Mouse (Mus musculus) T-helper 1 cell (primary cell): ENCODE results near the gene Eif2ak4.

Source experiments
- in situ Hi-C: fragments of 300-600 bp; cut with MboI, MseI; formaldehyde crosslinking; loops from one replicate; pipeline ENCODE4 v1.15.1; 2025; ENCODE audit warnings: high pct_unique_total_duplicates

Eif2ak4 gene

DNA sequence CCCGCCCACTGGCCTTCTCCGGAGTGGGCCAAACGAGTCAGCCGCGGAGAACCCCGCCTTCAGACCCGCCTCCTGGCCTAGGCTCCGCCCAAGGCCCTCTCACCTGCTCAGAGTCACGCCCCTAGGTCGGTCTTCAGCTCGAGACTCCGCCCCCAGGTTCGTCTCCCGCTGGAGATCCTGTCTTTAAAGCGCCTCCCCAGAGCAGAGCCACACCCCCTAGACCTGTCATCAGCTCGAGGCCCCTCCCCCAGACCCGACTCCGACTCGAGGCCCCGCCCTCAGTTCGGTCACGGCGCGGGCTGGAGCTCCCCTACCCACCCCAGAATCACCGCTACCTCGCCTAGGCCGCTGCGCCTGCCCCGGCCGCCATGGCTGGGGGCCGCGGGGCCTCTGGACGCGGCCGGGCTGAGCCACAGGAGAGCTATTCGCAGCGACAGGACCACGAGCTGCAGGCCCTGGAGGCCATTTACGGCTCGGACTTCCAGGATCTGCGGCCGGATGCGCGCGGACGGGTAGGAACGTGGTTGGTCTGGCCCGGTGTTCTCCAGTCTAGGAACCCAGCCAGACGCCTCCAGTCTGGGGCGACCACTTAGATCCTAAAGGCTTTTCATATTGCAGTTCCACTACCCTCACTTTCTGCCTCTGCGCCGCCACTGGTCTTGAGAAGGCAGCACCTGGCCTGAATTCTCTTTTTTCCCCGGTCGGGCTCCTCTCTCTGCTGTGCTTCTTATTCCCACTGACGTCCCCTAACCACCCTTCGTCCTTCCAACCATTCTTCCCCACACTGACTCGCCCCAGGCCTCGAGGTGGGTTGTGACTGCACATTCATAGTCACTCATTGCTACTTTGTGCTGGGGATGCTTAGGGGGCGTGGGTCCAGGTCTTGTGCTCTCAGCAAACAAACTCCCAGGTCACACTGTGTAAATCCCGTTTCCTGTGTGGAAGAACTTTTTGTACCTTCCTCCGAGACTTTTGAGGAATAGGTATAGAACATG, at the start of gene Eif2ak4:
Gene Eif2ak4, plus strand, starts transcription at position 278 of the 995 bp plus-strand sequence.
- in situ Hi-C loops: loop anchor here (25.0 kb wide), 1 partner anchor 1051 kb away; the partner anchor contains the start of gene Rasgrp1

DNA sequence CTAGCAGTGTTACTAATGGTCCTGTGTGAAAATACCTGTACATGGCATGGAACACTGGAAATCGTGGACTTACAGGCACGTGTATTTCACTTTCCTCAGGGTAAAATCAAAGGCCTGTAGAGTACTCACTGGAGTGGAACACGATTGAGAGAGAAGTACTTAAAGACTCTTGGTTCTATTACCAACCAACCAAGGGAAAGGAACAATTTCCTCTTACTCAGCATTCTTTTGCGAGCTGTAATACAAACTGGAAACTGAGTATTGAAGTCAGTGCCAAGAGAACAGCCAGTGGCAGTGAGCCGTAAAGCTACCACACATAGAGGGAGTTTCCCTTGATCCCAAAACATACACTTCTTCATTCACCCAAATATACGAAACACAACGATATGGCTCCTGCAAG, 47.1 kb upstream of the Eif2ak4 start:
- in situ Hi-C loops: no loop called here

DNA sequence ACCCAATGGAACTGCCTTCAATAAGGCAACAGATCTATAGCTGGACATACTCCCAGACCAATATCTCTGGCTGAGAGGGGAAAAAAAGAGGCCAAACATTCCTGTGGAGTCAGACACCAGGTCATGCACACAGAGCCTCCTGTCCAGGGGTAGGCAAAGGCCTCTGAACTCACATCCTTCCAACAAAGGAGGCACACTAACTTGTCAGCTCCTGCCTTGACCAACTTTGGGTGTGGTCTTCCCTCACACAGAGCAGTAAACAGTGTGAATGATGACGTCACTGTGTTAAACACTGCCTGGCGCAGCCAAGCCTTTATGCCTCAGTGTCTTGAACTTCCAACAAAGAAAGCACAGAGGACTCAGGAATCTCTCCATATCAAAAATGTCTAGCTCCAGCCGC, 44.5 kb upstream of the Eif2ak4 start:
- in situ Hi-C loops: no loop called here

DNA sequence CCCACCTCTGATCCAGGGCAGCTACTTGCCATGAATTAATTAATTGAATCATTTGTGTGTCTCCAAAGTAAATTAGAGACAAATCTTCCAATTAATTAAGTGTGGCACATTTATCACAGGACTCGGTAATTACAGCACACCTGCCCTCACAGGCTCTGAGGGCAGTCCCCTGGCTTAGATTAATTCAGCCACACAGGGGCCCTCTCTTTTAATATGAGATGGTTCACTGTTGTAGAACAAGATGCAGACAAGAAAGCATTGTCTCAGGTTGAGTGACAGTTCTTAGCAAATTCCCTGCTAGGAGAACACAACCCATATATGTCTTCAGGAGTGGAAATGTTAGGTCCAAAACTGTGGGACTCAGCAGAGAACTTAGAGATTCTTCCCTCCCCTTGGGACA, 42.9 kb upstream of the Eif2ak4 start:
- in situ Hi-C loops: no loop called here

- in situ Hi-C loops: no loop called here
Observed at GRCm38 (mm10) chr2:118353498-118353897, 34.9 kb upstream of the Eif2ak4 start.

- in situ Hi-C loops: no loop called here
Observed at GRCm38 (mm10) chr2:118353916-118354403, 34.5 kb upstream of the Eif2ak4 start.

DNA sequence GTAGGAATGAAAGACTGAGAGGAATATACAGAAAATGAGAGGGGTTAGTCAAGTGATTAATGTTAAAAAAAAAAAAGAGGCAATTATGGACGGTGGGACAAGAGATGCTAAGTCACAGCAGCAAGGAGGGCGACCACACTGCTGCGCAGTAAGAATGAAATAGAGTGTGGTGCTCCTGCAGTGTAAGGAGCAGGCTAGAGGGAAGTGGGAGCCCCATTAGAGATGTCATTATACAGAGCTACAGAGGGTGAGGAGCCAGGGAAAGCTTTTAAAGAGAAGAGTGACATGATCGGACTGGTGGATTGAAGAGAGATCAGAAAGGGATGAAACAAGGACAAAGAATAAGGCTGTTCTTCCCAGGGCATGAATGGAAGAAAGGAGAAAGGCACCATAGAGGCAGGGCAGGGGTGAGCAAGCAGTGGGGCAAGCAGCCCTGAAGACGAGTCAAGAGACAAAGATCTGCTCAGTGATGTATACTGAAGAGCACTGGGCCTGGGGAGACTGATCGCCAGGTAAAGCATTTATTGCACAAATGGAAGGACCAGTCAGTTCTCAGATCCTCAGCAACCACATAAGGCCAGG, 33.2 kb upstream of the Eif2ak4 start:
- in situ Hi-C loops: no loop called here

DNA sequence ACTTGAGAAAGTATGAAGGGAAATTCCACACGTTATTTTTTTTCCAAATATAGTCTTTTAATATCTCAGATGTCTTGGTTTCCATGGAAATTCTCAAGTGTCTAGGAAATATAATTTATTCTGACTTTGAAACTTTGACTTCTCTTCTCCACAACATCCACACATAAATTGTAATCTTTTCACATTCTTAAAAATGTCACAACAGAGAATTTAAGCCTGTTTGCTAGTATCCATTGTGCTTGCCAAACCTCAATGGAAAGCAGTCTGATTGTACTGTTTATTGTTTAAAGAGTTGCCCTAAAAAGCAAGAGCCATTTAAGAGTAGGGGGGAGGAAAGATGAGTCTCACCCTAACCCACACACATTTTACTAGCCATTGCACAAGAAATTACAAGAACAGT, 16.6 kb upstream of the Eif2ak4 start:
- in situ Hi-C loops: no loop called here

GRCm38 (mm10) chr2:118372561-118372900, 15.9 kb upstream of the Eif2ak4 start:
- in situ Hi-C loops: no loop called here

- in situ Hi-C loops: no loop called here
Observed at GRCm38 (mm10) chr2:118372901-118373571, 15.4 kb upstream of the Eif2ak4 start, which contains the start of gene Gpr176. TSS of gene Gpr176 (minus strand) at chr2:118373419.

DNA sequence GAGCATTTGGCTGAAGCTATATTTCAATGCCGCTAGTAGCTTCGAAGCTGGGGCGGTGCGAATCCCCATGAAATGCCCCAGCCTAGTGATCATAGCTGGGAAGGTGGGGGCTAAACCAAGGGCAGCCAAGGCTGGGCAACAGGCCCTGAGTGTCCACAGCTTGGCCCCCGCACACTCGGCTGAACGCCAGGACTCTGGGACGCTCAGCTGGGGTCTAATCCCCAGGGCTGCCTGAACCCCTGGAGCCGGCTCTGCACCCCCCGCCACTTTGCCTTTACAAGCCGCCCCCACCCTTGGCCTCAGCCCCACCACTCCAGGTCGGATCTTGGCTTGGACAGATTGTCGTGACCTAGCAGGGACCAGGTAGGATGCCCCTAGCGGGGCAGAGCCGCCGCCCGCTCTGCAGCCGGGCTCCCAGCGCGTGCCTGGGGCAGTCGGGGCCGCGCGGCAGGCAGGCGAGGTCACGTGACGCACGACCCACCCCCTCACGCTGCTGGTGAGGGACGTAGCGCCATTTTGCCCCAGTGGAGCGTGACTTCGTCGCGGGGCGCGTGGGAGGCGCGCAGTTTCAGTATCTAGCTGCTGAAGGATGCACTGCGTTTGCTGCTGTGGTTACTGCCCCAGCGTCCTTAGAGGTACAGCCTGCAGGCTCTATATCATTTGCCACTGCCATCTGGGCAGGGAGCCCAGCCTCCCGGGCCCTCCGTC, 14.7 kb upstream of the Eif2ak4 start:
- in situ Hi-C loops: no loop called here

DNA sequence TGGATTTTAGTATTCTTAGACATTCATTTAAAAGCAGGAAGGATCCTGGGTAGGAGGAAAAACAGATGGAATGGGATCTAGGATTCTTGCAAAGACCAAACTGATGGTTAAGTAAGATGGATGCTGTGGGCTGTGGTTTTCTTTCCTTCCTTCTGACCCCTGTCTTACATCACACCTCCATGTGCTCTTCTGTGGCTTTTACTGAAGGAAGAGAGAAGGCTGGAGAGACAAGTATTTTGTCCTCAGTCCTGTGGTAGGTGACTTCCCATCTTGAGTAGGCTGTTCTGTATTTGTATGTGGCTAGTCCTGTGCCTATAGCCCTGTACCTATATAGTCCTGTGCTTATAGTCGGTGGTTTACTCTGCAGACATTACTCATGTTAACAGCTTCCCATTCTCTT, 12.9 kb upstream of the Eif2ak4 start:
- in situ Hi-C loops: loop anchor here (25.0 kb wide), 1 partner anchor 1038 kb away; the partner anchor contains the start of gene Rasgrp1

GRCm38 (mm10) chr2:118375931-118376330, 12.5 kb upstream of the Eif2ak4 start:
- in situ Hi-C loops: loop anchor here (25.0 kb wide), 1 partner anchor 1039 kb away; the partner anchor contains the start of gene Rasgrp1

DNA sequence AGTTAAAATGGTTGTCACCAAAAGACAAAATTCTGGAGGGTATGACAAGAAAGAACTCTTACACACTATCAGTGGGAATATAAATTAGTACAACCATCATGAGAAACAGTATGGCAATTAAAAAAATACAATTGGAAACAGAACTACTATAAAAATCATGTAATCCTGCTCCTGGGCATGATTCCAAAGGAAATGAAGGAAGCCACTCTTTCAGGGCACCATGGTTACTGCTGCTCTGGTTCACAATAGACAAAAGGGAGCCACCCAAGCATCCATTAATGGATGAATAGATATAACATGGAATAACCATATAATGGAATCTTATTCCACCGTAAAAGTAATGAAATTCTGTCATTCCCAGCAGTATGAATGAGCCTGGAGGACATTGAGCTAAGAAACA, 8.7 kb upstream of the Eif2ak4 start:
- in situ Hi-C loops: loop anchor here (25.0 kb wide), 1 partner anchor 1042 kb away; the partner anchor contains the start of gene Rasgrp1

DNA sequence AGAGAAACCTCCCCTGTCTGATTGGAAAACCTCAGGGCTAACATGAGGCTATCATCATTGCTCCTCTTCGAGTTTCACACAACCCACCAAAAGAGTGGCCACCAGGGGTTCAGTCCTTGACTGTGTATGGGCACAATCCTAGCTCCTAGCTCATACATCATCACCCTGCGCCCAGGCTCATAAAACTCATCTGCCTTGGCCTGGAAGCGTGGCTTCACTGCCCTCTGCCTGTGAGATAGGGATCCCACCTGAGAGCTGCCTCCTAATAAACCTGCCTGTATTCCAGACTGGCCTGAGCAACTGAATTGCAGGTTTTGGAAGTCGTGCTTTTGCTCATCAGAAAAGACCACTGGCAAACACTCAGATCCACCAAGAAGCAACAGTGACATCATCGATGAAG, 5.0 kb upstream of the Eif2ak4 start:
- in situ Hi-C loops: loop anchor here (25.0 kb wide), 1 partner anchor 1046 kb away; the partner anchor contains the start of gene Rasgrp1

DNA sequence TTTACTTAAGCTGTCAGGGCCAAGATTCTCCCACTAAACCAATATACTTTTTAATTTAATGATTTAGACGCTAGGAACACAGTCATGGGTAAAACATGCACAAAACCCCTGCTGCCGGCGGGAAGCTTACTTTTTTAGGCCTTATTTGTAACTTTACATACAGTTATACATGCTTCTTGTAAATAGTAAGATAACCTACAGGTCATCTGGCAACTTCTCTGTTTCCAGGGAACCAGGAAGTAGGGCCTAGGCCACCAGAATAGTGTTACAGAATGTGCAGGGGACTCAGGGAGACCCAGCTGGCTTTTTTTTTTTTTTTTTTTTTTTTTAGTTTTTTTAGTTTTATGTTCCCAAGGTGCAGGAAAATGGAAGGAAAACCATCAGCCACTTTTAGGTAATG, 1.2 kb downstream of the Eif2ak4 start:
- in situ Hi-C loops: loop anchor here (25.0 kb wide), 1 partner anchor 1052 kb away; the partner anchor contains the start of gene Rasgrp1

GRCm38 (mm10) chr2:118390072-118390471, 1.7 kb downstream of the Eif2ak4 start:
- in situ Hi-C loops: loop anchor here (10.0 to 25.0 kb wide), 2 partner anchors 1053 to 1155 kb away; partner anchors contain the start of genes Chp1, Exd1 and Rasgrp1

DNA sequence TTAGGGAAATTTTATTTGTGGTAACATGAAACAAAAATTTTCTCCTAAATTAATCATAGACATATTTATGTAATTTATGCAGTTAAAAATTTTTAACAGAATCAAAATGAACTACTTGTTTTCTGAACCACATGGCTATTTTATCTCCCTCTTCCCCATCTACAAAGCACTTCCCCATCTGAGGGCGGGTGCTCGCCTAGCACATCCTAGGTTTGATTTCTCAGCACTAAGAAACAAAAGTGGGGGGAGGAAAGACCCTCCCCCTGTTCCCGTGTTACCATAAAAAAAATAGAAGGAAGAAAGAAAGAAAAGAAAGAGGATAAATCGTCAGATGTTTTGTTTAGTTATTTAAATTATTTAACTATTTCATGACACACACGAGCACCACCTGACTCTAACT, 2.8 kb downstream of the Eif2ak4 start:
- in situ Hi-C loops: loop anchor here (10.0 to 25.0 kb wide), 2 partner anchors 1054 to 1154 kb away; partner anchors contain the start of genes Chp1, Exd1 and Rasgrp1

- in situ Hi-C loops: loop anchor here (10.0 to 25.0 kb wide), 2 partner anchors 1062 to 1145 kb away; partner anchors contain the start of genes Chp1, Exd1 and Rasgrp1
Observed at GRCm38 (mm10) chr2:118399751-118400150, 11.3 kb downstream of the Eif2ak4 start.

DNA sequence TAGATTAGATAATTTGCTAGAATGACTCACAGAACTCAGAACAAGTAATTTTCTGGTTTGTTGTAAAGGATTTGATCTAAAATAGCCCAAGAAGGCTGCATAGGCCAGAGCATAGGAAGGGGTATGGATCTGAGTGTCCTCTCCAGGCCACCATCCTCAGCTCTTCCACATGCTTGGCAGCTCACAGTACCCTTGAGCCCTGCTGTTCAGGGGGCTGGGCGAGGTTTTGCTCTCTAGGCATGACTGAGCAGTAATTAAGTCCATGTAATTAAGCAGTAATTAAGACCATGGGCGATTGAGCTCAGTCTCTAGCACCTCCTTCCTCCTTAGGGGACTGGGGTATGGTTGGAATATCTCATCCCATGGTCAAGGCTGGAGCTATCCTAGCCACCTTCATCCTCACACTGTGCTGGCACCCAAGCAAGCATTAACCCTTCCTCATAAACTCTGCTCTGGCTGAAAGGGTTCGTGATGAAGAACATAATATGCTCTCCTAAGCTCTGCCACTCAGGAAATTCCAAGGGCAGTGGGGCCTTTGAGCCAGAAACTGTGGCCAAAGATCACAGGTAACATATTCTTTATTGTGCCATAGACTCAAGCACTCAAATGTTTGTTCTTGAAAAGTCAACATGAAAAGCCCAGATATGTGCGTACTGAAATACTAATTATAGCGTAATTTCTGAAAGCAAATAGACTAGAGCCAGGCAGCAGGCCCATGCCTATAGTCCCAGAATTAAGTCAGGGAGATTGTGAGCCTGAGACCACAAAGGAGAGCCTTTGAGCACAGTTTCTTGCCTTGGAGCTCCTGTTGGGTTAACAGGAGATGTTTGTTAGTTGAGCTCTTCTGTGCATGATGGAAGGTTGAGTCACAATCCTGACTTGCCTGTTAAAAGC, 13.7 kb downstream of the Eif2ak4 start:
- in situ Hi-C loops: no loop called here
